Mouse (Mus musculus) heart, adult 2 months (tissue): ENCODE measurements at regions not wholly inside any gene's neighbourhood (a gene's known extent, or its start where the extent isn't known, plus 50 kb on each side); places are given as distances from the start of the nearest gene placed in this dataset.

ENCODE experiments used
- EP300 ChIP-seq: fragments of 200-500 bp; IDR thresholded peaks from 2 replicates; pipeline ENCODE4 v1.6.1; 2011; ENCODE audit warnings: low read depth, low read length, control low read depth; ENCODE audit not compliant: insufficient read depth
- POLR2A ChIP-seq: fragments of 200-500 bp; IDR thresholded peaks from 2 replicates; pipeline ENCODE4 v1.6.1; 2011; ENCODE audit warnings: mild to moderate bottlenecking, low read depth, low read length, control low read depth; ENCODE audit not compliant: insufficient read depth

- no peak for TF ChIP-seq POLR2A
- TF ChIP-seq EP300 = no peak
These were observed 147.3 kb upstream of the Arhgap24 start for GRCm38 (mm10) chr5:102333894-102334293.
